Comparison of ENCODE assay signal across 11 mouse cellular contexts in the genomic region with DNA sequence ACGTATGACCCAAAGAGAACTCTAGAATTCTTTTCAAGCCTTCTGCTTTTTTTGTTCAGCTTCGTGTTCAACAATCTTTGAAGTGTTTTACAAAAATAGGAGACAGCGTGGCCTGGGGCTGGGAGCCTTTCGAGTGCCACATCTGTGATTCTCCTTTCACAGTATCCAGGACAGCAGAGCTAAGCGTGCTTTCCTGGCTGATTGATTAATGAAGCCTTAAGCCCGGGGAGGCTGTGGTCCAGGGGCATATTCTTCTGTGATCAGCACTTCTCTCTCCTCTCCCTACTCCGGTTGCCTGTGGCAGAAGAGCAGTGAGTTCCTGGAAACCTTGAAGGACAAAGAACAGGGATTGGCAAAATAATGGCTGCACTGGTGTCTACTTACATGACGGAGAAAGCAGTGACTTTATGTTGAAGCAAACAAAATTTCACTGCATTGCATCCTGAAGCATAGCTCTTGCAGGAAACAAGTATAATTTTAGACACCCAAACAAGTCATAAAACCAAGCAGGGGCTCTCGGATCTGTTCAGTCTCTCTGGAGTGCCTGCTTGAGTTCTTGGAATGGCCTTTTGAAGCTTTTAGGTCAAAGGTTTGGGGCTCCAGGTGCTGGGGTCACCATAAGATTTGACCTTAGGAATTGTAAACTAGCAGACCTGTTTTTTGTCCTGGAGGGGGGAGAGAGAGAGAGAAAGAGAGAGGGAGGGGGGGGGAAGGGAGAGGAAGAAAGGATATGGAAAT. TPM values are rescaled to one million over a fixed set of nuclear protein-coding genes. Genes with fewer than 3 reads are reported as not detected.
DNase-seq lines count a peak whose midpoint lies in the region; ATAC-seq lines count a peak whose summit lies in the region.
"Had no signal": no experiment of that assay in that cellular context is flagged by ENCODE, and none has a peak within 500 bp of the region (broad histone marks: within the 10 kb centered on the region; RNA-seq: fewer than 3 reads in every experiment).

No protein-coding gene starts in this region.

- H3K27me3 ChIP-seq in forebrain, embryonic 14.5 days (replicated peaks; ENCODE audit: control insufficient read depth, insufficient read depth, low read length): no peaks in the 10 kb centered on the region
- no peaks in the 10 kb centered on the region for H3K27me3 ChIP-seq in forebrain, embryonic 16.5 days (replicated peaks; ENCODE audit: control insufficient read depth, insufficient read depth, low read length)
- H3K27me3 ChIP-seq in kidney, embryonic 14.5 days (ENCODE audit: control insufficient read depth, insufficient read depth, low read length): no peaks in the 10 kb centered on the region
- H3K27me3 ChIP-seq in neural tube, embryonic 11.5 days (ENCODE audit: control insufficient read depth, insufficient read depth, low read length): no peaks in the 10 kb centered on the region
- H3K27me3 ChIP-seq: forebrain, embryonic 13.5 days had no signal

- H3K4me3 ChIP-seq in forebrain, embryonic 14.5 days (ENCODE audit: low read depth, low read length): no peak overlapping the region
- no peak overlapping the region for H3K4me3 ChIP-seq in forebrain, embryonic 16.5 days (replicated peaks; ENCODE audit: low read length)
- no peak overlapping the region for H3K4me3 ChIP-seq in kidney, embryonic 14.5 days (ENCODE audit: low read length)
- no peak overlapping the region for H3K4me3 ChIP-seq in neural tube, embryonic 11.5 days (ENCODE audit: low read depth, low read length)
- H3K4me3 ChIP-seq: forebrain, embryonic 13.5 days had no signal

- DNase-seq in forebrain, embryonic 14.5 days (ENCODE audit: low spot score): peak; percentile 16
- no peak for DNase-seq in kidney, adult 18-20 months
- DNase-seq in forelimb bud, embryonic 11.5 days (ENCODE audit: low read depth, low spot score): peak; percentile 37
- peak; percentile 28 for DNase-seq in neural tube, embryonic 11.5 days (ENCODE audit: low spot score)
- DNase-seq in urinary bladder, adult 18-20 months (ENCODE audit: low spot score in 2 of 2): no peak
- no peak for DNase-seq in thymus, postnatal 10 days (ENCODE audit: low spot score in 2 of 2)
- DNase-seq: thymus, postnatal 36 days had no signal

- H3K9ac ChIP-seq in forebrain, embryonic 14.5 days (ENCODE audit: low read length): no peak overlapping the region
- H3K9ac ChIP-seq in forebrain, embryonic 16.5 days (replicated peaks; ENCODE audit: low read depth, low read length): no peak overlapping the region
- no peak overlapping the region for H3K9ac ChIP-seq in kidney, embryonic 14.5 days (ENCODE audit: low read depth, low read length)
- H3K9ac ChIP-seq in neural tube, embryonic 11.5 days (ENCODE audit: low read length): no peak overlapping the region
- H3K9ac ChIP-seq: forebrain, embryonic 13.5 days had no signal

- H3K4me2 ChIP-seq in forebrain, embryonic 14.5 days (ENCODE audit: low read length): no peak overlapping the region
- H3K4me2 ChIP-seq in forebrain, embryonic 16.5 days (ENCODE audit: low read length): no peak overlapping the region
- no peak overlapping the region for H3K4me2 ChIP-seq in kidney, embryonic 14.5 days (replicated peaks; ENCODE audit: low read depth, low read length)
- H3K4me2 ChIP-seq in neural tube, embryonic 11.5 days (ENCODE audit: low read depth): no peak overlapping the region
- H3K4me2 ChIP-seq: forebrain, embryonic 13.5 days had no signal

- no peak; the same call in 1 of the 2 replicates for ATAC-seq in forebrain, embryonic 14.5 days
- no peak for ATAC-seq in forebrain, embryonic 16.5 days
- 0 out of 2 replicates have a peak, but pooled peaks have one; percentile 52 for ATAC-seq in kidney, embryonic 14.5 days (ENCODE audit: low FRiP score, low TSS enrichment)
- no peak for ATAC-seq in neural tube, embryonic 11.5 days (ENCODE audit: insufficient read depth, low FRiP score, low TSS enrichment)
- ATAC-seq: forebrain, embryonic 13.5 days had no signal

- no peaks in the 10 kb centered on the region for H3K36me3 ChIP-seq in forebrain, embryonic 14.5 days (ENCODE audit: control insufficient read depth, insufficient read depth, low read length)
- H3K36me3 ChIP-seq in forebrain, embryonic 16.5 days (ENCODE audit: control insufficient read depth, insufficient read depth): no peaks in the 10 kb centered on the region
- no peaks in the 10 kb centered on the region for H3K36me3 ChIP-seq in kidney, embryonic 14.5 days (ENCODE audit: control insufficient read depth, insufficient read depth, low read length)
- H3K36me3 ChIP-seq in neural tube, embryonic 11.5 days (ENCODE audit: control insufficient read depth, insufficient read depth, low read length): no peaks in the 10 kb centered on the region

- no peak overlapping the region for H3K27ac ChIP-seq in forebrain, embryonic 14.5 days (ENCODE audit: low read depth, low read length)
- no peak overlapping the region for H3K27ac ChIP-seq in forebrain, embryonic 16.5 days (ENCODE audit: low read length)
- H3K27ac ChIP-seq in kidney, embryonic 14.5 days (ENCODE audit: low read depth, low read length): no peak overlapping the region
- no peak overlapping the region for H3K27ac ChIP-seq in neural tube, embryonic 11.5 days (ENCODE audit: low read depth, low read length)
- H3K27ac ChIP-seq: forebrain, embryonic 13.5 days had no signal

- 47% methylated on average over 9 of the region's 9 CpGs for WGBS in forebrain, embryonic 14.5 days
- WGBS in forebrain, embryonic 16.5 days: 39% methylated on average over 9 of the region's 9 CpGs
- WGBS in kidney, embryonic 14.5 days: 20% methylated on average over 9 of the region's 9 CpGs
- WGBS in neural tube, embryonic 11.5 days: 23% methylated on average over 9 of the region's 9 CpGs

- H3K4me1 ChIP-seq in forebrain, embryonic 14.5 days (ENCODE audit: control insufficient read depth, insufficient read depth, low read length): no peaks in the 10 kb centered on the region
- H3K4me1 ChIP-seq in forebrain, embryonic 16.5 days (replicated peaks; ENCODE audit: control insufficient read depth, insufficient read depth, low read length): no peaks in the 10 kb centered on the region
- peaks cover 5% of the 10 kb centered on the region; the same call in 1 of the 2 replicates for H3K4me1 ChIP-seq in kidney, embryonic 14.5 days (ENCODE audit: control insufficient read depth, insufficient read depth, low read length)
- peaks cover 5% of the 10 kb centered on the region for H3K4me1 ChIP-seq in neural tube, embryonic 11.5 days (ENCODE audit: control insufficient read depth, insufficient read depth, low read length)
- H3K4me1 ChIP-seq: forebrain, embryonic 13.5 days had no signal

- H3K9me3 ChIP-seq in forebrain, embryonic 14.5 days (replicated peaks; ENCODE audit: control insufficient read depth, low read length): no peaks in the 10 kb centered on the region
- no peaks in the 10 kb centered on the region for H3K9me3 ChIP-seq in forebrain, embryonic 16.5 days (ENCODE audit: control insufficient read depth, low read length)
- no peaks in the 10 kb centered on the region for H3K9me3 ChIP-seq in kidney, embryonic 14.5 days (ENCODE audit: control insufficient read depth, low read length)
- H3K9me3 ChIP-seq in neural tube, embryonic 11.5 days (ENCODE audit: control insufficient read depth, low read length): no peaks in the 10 kb centered on the region
- H3K9me3 ChIP-seq: forebrain, embryonic 13.5 days had no signal

RNA-seq across cellular contexts. Expression of gene Tnp1, which starts 30.4 kb away (rescaled TPM):
- polyA plus RNA-seq in forebrain, embryonic 14.5 days (2014; fragmentation: Nextera tagmentation; extraction: Ambion mirVana): not detected in 2 replicates
- polyA plus RNA-seq in forebrain, embryonic 16.5 days (2015; fragmentation: Nextera tagmentation; extraction: Ambion mirVana): not detected in 2 replicates
- polyA plus RNA-seq in kidney, embryonic 14.5 days (2014; fragmentation: Nextera tagmentation; extraction: Ambion mirVana): not detected in 2 replicates
- polyA plus RNA-seq in neural tube, embryonic 11.5 days (2014; fragmentation: Nextera tagmentation; extraction: Ambion mirVana): not detected in 2 replicates
- polyA plus RNA-seq: forebrain, embryonic 13.5 days; liver, adult 2 months had no signal

Comparison
In these comparisons a context has a peak if more than half of its experiments do, and no peak if none do; other contexts are left out.
1. DNase-seq: peak in forebrain, embryonic 14.5 days (single experiment), forelimb bud, embryonic 11.5 days (single experiment) and neural tube, embryonic 11.5 days (single experiment); none in kidney, adult 18-20 months (single experiment), urinary bladder, adult 18-20 months (0 of 2) and thymus, postnatal 10 days (0 of 2).